Mouse (Mus musculus): ENCODE measurements at regions not wholly inside any gene's neighbourhood (a gene's known extent, or its start where the extent isn't known, plus 50 kb on each side); places are given as distances from the start of the nearest gene placed in this dataset.

DNA sequence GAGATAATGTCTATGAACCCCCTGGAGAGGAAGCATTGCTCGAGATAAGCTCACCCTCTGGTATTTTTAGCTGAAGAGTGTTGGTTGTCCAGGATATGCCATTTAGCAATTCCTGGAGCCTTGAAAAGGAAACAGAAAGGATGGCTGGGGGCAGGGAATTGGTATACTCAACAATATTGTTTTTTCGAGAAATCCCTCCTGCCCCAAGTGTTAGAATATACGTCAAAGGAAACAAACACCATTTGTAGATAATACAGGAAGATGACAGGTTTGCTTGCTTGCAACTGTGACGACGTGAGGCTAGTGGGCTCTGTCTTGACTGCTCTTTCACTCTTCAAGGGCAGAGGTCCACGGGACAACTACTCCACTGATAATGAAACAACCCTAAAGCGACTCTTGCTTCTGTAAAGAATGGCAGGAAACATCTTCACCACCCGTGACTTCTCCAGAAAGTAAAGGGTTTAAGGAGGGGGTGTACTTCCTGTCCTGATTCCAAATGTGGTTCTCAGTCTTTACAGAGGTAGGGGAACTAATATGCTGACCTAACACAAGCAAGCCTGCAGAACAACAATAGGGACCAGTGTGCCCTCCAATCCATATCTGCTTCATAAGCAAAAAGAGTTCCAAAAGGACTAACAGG, 270.3 kb downstream of the Ets1 start:
- no peak for DNase-seq (ENCODE audit: low spot score in 2 of 2)

- no peak for DNase-seq (ENCODE audit: low spot score in 2 of 2)
These were observed 274.6 kb downstream of the Ets1 start for GRCm38 (mm10) chr9:32910641-32911040.

DNA sequence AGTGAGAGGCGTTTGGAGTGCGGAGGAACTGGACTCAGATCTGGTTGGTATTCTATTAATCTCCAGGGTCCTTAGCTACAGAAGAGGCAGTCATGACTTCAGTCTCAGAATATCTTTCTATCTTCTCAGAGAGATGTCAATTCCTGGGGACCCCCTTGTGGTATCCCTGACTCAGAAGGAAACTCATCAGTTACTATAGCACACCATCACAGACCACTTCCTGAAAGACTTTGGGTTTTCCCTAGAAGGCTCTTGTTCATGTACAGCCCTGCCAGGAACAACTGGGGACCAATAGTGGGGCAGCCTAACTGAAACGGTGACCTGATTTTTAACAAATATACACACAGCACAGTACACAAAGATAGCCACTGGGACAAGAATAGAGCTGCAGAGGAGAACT, 279.6 kb downstream of the Ets1 start:
- no peak for DNase-seq (ENCODE audit: low spot score in 2 of 2)

DNA sequence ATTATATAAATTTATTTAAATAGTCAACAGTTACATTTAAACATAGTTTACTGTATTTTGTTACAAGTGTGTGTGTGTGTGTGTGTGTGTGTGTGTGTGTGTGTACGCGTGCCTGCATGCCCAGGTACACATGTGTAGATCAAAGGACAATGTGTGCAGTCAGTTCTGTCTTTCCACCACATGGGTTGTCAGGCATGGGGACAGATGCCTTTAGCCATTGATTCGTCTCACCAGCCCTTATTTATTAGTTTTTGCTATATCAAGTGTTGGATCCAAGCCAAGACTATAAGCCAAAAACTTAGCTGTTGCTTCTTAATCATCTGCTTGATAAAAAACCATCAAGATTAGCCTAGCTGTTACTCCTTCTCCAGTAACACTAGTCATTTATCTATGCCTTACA, 280.7 kb downstream of the Ets1 start:
- DNase-seq (ENCODE audit: low spot score in 2 of 2), result no peak

- DNase-seq (ENCODE audit: low spot score in 2 of 2), result no peak
These were observed 287.9 kb downstream of the Ets1 start for GRCm38 (mm10) chr9:32923925-32924324.

DNA sequence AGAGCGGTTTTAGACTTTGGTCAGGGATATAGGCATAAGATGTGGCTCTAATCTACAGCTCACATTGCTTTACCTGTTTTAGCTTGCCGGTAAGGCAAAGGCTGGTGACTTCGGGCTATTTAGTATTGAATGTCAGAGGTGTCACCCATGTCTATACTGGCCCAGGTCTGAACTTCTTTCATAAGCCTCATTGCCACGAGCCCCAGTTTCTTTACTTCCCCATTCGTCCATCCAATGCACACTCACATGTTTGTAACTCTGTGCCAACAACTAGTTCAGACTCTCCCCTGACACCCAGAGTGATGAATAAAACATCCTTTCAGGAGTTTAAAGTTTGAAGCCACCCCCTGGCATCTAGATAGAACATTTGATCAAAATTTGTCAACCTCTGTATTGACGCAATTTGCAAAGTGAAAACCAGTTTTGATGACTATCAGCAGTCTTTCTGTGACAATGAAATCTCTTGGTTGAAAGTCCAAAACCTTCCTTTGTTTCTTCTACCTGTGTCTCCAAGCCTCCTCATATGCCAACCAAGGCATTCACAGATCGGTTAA, 288.4 kb downstream of the Ets1 start:
- DNase-seq (ENCODE audit: low spot score in 2 of 2), result no peak

DNA sequence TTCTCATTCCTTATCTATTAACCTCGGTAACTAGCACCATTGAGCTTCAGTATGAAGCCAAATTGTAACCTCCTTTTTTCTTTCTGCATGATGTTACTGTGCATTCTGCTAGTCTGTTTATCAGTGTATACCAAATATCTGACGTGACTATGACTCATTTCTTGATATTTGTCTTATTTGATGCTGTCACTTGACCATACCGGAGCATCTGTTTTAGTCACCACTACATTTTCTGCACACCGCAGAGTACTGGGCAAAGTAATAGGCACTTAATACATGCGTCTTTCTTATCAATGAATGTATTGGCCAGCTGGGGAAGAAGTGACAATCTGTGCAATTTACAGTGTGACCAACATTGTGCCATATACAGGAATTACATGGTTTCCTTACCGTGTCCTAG, 289.0 kb downstream of the Ets1 start:
- DNase-seq (ENCODE audit: low spot score in 2 of 2), result no peak

GRCm38 (mm10) chr9:32925720-32926595, 289.9 kb downstream of the Ets1 start:
- DNase-seq (ENCODE audit: low spot score in 2 of 2), result no peak

- DNase-seq (ENCODE audit: low spot score in 2 of 2), result no peak
These were observed 291.6 kb downstream of the Ets1 start for GRCm38 (mm10) chr9:32927656-32928055.

DNA sequence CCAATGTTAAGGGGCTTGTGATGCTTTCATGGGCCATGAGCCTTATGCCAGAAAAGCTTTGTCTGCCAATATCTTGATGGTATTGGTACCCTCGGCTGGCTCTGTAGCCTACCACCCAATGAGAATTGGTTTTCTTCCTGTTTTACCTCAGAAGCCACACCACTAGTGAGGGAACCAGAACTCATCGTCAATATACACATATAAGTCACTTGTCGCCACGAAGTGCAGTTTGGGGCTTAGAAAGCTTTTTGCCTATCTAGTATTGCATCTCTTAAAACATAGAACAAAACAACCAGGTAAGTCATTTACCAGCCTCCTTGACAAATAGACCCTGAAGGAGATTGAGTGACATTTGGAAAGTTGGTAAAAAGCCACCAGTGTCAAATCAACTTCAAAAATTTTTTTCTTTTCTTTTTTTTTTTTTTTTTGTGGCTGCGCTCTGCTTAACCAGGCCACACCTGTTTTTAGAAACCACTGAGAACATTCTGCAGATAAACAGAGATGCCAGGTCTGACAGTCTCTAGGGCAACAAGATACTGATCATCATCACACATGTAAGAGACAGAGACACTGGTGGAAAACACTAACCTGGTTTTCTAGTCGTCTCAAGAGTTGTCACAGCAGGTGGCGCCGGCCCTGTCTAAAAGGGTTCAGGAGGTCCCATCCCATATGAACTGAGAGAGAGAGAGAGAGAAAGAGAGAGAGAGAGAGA, 292.4 kb downstream of the Ets1 start:
- no peak for DNase-seq (ENCODE audit: low spot score in 2 of 2)

GRCm38 (mm10) chr9:32929331-32929730, 293.3 kb downstream of the Ets1 start:
- DNase-seq (ENCODE audit: low spot score in 2 of 2), result no peak

GRCm38 (mm10) chr9:32929826-32930225, 293.8 kb downstream of the Ets1 start:
- DNase-seq (ENCODE audit: low spot score in 2 of 2), result no peak

GRCm38 (mm10) chr9:32931266-32932005, 295.4 kb downstream of the Ets1 start:
- DNase-seq (ENCODE audit: low spot score in 2 of 2), result no peak

- DNase-seq (ENCODE audit: low spot score in 2 of 2), result no peak
These were observed 297.4 kb downstream of the Ets1 start for GRCm38 (mm10) chr9:32933237-32934071.

- DNase-seq (ENCODE audit: low spot score in 2 of 2), result no peak
These were observed 298.4 kb downstream of the Ets1 start for GRCm38 (mm10) chr9:32934436-32934835.

- DNase-seq (ENCODE audit: low spot score in 2 of 2), result no peak
These were observed 300.4 kb downstream of the Ets1 start for GRCm38 (mm10) chr9:32936462-32936861.

- DNase-seq (ENCODE audit: low spot score in 2 of 2), result no peak
These were observed 301.4 kb downstream of the Ets1 start for GRCm38 (mm10) chr9:32937391-32937790.

GRCm38 (mm10) chr9:32938857-32939256, 302.8 kb downstream of the Ets1 start:
- no peak for DNase-seq (ENCODE audit: low spot score in 2 of 2)

DNA sequence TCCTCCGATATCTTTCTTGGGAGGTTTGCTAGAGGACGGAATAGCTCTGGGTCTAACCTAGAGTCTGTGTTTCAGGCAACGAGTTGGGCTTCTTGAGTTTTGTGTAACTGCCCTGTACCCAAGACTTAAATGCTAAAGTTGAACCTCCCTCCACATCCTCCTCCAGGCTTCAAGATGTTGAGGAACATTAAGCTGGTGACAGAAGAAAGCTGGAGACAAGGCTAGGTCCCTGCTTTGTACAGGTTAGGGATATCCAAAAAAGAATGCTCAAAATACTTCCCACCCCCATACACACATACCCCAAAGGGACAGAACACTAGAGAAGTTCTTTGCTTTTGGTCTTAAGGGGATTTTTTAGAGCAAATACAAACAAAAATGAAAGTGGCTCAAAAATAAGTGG, 303.6 kb downstream of the Ets1 start:
- DNase-seq (ENCODE audit: low spot score in 2 of 2), result no peak

Measured in adrenal gland, adult 18-20 months (tissue).